Mouse (Mus musculus): ENCODE data around the gene Msh5.

The Msh5 gene

DNA sequence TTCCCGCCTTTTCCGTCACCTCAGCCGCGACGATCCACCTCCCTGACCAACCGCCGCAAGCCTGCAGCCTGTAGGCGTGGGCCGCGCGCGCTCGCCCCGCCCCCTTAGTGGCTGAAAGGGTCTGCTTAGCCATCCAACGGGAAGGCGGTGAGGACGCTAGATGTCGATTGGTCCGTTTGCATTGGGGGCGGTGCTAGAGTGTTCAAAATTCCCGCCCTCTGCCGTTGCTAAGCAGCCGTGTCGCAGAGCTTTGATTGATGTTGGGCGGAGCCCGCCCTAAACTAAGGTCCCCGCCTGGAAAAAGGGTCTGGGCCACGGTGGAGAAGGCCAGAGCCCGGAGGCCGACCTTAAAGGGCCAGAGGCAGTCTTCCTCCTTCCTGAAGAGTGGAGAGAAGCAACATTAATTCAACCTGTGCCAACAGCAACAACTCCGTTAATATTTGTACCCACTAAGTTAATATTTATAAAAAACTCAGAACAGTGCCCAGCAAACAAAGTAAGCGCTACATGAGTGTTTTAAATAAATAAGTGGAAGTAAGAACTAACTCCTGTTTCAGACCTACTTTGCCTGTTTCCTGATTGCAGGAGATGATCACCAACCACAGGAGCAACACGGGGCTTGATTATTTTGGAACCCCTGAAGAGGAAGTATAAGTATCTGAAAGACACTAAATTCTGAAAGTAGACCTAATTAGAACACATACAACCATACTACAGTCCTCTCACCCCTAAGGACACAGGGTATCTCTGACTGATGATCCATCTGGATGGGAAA is at the start of gene Msh5:
Gene Msh5, minus strand, starts transcription at position 65 of the 775 bp plus-strand sequence.
- in situ Hi-C loops (cut with MboI): no loop called here

DNA sequence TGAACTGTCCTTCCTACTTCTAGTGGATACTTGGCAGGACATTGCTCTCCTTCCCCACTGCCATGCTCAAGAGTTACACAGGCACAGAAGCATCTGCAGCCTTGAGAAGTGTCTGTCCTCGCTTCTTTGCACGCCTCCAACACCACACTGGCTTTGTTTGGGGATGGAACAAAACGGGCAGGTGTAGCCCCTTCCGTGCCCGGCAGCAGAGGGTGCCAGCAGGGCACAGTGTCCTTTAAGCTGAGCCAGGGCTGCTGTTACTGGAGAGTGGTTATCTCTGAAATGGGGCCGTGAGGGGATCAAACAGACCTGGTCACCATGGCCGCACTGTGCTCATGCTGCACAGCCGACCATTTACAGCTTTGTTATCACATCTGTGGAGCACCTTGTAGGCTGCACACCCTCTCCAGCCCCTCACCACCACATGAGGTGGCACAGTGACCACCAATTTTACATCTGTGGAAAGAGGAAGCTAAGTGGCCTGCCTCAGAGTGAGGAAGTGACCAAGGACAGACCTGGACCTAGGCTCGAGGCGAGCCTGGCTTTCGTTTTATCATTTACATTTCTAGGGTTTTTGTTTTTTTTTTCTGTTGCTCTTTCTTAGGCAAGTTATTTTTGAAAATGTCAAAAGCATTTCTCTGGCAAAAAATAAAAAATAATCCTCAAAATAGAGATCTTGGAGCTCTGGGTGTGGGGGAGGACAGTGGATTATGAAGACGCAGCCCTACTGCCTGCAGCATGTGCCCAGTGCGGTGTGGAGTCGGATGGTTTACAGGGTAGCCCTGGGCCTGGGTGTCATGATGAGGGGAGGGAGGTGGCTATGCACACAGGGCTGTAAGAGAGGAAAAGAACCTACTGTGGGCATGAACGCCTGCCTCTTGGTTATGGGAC is 48.2 kb upstream of the Msh5 start:
- in situ Hi-C loops (cut with MboI): no loop called here

DNA sequence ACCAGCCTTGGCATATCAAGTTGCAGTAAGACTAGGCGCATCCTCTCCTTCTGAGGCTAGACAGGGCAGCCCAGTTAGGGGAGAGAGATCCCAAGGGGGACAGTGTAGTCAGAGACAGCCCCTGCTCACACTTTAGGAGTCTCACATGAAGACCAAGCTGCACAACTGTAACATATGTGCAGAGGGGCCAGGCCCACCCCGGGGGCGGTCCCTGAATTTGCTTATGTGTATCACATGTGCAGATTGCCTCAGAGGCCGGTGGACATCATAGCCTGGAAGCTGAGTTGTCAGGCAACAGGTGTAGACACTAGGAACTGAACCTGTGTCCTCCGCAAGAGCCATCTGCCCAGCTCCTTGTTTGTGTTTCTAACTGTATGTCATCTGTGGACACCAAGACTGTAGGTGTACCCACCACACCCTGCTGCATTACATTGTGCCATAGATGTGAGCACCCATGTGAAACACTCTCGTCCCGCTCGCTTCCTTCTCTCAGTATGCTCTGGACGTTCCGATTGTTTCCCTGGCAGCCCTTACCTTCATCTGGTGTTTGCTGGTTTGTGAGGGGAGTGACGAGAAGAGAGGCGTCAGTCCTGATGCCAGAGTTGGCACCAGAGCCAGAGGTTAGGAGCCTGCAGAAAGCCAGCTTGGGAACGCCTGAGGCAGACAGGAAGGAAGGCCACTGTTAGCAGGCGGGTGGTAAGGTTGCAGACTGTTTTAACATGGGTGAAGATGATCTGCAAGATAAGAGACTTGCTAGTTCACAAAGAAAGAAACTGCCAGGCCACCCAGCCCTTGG is 46.1 kb upstream of the Msh5 start:
- in situ Hi-C loops (cut with MboI): no loop called here

DNA sequence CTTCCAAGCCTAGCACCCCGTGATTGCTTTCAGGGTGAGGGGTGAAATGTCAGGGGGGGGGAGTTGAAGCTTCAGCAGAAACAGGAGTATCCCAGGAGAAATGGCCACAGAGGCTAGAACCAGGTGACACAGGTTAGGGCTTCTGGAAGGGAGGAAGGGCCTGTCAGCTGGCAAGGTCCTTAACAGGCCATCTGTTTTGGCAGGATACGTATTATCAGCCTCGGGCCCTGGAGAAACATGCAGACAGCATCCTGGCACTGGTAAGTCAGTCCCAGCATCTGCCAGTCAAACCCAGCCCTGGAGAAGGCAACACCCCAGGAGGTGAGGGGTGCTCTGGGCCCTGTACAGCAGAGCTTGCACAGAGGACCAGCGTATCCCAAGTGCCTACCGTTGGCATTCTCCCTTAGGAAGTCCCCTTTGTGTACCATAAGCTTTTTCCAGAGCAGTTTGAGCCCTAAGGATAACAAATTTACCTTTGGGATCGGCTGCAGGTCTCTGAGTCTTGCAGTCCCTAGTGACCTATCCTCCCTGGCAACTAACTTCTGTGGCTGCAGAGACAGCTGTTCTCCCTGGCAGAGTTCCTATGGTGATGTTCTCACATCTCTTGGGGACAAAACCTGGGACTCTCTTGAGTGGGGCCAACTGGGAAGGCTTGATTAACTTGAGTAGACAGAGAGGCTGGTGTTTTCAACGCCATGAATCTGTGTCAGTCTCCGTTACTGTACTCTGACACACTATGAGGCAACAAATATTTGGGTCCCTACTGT is 43.8 kb upstream of the Msh5 start:
- in situ Hi-C loops (cut with MboI): no loop called here

DNA sequence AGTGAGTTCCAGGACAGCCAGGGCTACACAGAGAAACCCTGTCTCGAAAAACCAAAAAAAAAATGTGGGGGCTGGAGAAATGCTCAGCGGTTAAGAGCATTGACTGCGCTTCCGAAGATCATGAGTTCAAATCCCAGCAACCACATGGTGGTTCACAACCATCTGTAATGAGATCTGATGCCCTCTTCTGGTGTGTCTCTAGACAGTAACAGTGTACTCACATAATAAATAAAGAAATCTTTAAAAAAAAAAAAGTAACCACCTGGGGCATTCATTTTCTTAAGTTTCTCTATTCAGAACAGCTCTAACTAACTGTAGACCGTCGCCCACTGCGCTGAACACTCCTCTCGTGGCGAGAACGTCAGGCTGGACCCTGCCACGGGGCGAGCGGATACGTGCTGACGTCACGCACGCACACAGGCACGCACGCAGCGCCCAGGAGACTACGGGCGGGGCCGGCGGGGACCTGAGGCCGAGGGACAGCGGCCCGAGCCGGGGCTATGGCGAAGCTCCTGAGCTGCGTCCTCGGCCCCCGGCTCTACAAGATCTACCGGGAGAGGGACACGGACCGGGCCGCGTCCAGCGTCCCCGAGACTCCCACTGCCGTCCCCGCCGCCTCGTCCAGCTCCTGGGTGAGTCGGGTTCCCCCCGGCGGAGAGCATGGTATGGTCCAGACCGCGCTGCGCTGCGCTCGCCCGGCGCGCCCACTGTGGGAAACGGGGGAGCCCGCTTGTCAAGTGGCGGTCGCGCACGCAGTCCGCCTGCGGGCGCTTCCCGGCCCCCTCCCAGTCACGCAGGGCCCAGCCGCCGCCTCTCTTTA is 42.5 kb upstream of the Msh5 start, which contains the start of gene Abhd16a:
Gene Abhd16a, plus strand, starts transcription at position 439 of the 820 bp plus-strand sequence.
- in situ Hi-C loops (cut with MboI): no loop called here

DNA sequence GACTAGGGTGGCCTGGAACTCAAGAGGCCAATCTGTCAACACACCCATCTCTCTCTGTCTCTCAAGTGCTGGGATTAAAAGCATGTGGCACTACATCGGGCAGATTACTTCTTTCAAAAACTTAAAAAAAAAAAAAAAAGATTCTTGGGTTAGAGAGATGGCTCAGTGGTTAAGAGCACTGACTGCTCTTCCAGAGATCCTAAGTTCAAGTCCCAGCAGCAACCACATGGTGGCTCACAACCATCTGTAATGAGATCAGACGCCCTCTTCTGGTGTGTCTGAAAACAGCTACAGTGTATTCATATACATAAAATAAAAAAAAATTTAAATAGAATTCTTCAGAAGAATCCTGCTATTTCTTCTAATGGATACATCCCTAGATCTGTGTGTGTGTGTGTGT is 41.6 kb upstream of the Msh5 start:
- in situ Hi-C loops (cut with MboI): no loop called here

DNA sequence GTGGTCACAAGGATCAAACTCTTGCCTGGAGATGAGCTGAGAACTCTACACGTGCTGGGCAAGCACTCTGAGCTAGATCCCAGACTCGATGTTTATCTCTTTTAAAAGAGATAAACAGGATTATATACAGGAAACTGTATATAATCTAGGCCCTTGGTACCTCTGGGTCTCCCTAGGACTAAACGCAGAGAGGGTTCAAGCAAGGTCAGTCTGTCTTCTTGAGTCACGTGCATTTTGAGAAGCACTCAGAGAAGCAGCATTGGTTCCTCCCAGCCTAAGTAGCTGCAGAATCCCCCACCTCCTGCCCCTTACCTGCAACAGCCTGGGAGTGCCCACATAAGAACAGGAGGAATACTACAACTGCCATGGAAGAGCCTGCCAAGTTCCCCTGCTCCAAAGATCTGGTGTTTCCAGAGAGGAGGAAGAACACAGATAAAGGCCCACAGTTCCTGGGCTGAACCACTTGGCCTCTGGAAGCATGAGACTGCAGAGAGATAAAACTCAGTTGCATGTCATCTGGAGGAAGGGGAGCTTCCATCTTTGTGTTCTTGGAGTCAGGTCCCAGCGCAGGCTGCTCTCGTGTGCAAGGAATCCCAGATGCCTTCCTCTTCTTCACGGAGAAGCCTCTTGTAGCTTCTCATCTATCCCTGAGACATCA is 38.8 kb upstream of the Msh5 start, which contains the start of gene Ly6g6f:
Gene Ly6g6f, minus strand, starts transcription at position 403 of the 658 bp plus-strand sequence.
- in situ Hi-C loops (cut with MboI): no loop called here

DNA sequence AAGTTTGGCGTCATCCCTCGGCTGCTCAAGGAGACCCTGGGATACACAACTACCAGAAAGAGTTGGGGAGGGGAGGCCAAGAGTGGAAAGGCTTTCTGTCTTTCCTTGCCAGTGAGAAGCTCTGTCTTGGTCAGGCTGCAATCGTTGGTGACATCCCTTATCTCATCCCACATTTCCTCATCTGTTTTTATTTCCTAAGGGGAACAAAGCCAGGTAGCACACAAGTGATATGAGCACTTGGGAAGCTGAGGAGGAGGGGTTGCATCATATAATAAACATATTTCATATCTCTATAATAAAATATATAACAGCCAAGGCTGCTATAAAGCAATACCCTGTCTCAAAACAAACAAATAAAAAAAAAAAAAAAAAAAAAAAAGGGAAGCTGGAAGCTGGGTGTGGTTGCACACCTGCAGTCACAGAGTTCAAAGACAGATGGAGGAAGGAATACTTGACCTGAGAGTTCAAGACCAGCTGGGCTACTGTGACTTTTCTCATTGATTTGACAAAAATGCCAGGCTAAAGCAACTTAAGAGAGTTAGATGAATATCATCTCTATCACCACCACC is 37.5 kb upstream of the Msh5 start:
- in situ Hi-C loops (cut with MboI): no loop called here

DNA sequence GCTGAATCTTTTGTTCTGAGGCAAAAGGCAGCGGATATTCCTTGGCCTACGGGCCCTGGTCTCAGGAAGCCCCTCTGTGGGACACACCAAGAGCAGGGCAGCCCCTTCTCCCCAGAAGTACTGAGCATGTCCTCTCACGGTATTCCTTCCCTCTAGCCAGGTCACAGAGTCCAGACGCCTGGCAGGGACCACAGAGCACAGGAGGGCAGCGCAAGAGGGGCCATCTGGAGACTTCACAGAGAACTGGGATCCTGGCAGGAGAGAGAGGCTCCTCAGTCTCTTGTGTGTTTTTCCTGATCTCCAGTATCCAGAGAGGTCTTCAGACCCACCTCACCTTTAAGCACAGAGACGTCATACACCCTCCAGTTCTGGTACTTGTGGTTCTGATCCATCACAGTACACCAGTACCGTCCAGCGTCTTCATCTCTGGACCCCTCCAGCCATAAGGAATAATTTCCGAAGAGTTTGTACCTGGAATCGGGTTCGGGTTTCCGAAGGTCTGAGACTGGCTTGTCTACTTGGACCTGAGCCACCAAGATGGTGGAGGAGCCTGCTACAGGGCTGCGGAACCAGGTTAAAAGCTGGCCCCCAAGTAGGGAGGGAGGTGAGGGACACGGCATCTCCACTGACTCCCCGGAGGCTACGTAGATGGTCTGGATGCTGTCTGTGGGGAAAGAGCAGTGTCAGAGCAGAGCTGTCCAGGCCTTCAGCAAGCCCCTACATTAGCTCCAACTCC is 36.5 kb upstream of the Msh5 start:
- in situ Hi-C loops (cut with MboI): no loop called here

DNA sequence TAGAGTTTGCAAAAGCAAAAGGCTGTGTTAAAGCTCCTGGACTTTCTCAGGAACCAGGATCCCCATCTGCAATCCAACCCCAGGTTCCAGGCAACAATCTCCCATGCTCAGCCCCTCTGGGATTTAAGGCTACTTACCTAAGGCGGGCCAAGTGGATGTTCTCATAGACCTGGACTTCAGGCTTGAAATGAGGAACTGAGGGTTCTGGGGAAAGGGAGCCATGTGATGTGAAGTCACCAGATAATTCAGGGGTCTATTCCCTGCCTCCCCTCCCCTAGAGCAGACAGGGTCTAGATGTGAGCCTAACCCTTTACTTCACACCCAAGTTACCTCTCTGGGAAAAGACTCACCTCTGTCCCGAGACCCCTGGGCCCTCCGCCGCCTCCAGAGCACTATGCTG is 34.2 kb upstream of the Msh5 start:
- in situ Hi-C loops (cut with MboI): no loop called here

DNA sequence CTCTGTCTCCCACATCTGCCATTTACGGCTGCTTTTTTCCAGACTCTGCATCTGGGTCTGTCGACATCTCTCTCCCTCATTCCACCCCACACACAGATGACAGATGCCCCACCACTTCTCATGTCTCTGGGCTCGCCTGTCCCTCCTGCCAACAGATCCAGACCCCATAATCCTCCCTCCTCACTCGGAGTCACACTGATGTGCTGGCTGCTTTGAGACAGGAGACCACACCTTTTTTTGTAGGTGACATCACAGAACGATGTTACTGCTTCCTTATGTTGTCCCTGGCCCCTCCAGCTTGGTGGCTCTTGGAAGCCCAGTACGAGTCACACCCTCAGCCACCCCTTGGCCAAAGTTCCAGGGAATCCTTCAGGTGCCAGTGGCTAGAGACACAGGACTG is 33.7 kb upstream of the Msh5 start:
- in situ Hi-C loops (cut with MboI): no loop called here

DNA sequence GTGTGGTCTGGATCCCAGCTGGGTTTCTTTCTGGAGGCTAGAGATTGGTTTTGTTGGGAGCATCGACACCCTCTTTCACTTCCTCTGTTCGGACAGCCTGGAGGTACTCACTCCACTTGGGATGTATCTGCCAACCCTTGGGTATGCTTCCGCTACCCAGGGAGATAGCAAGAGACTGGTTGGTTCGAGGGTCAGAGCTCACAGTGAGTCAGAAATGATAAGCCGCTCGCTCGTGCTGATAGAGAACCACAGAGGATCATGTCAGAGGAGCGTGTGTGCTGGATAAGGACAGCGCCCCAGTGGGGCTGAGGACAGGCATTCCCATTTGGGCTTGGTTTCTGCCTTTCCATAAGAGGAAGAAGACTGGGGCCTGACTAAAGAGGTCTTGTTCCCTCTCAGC is 33.2 kb upstream of the Msh5 start:
- in situ Hi-C loops (cut with MboI): no loop called here

DNA sequence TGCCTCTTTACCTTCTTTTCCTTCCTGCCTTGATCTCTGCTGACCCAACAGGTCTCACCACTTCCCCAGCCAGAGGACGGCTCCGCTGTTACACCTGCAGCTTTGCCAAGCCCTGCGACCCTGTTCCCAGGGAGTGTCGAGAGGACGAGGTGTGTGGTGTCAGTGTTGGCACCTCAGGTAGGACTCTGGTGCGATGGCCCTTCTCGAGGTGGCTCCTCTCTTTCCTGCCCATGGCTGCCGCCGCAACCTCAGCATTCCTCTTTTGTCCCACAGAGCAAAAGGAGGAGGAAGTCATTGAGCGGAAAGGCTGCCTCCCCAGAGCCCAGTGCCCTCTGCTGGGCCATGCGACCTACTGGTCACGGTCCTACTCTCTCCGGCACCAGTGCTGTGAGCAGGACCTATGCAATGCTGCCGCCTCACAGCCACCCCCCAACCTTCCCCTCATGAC is 31.3 kb upstream of the Msh5 start, which contains the start of gene Ly6g6d:
Gene Ly6g6d, minus strand, starts transcription at position 280 of the 448 bp plus-strand sequence.
- in situ Hi-C loops (cut with MboI): no loop called here

DNA sequence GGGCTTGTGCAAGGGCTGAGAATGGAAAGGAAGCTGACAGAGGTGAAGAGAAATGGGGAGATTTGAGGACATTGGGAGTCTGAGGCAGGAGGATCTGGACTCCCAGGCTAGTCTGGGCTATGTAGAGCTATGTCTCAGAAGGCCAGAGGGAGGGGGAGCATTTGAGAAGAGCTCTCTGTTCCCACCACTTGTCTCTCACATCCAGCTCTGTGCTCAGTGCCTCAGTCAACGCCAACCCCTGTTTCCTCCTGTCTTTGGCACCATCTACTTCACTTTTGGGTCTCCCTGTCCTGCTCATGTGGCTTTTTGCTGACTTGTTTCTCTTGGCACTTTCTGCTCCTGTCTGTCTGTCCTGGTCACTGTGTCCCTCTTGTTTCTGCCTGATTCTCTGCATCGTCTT is 30.7 kb upstream of the Msh5 start:
- in situ Hi-C loops (cut with MboI): no loop called here

DNA sequence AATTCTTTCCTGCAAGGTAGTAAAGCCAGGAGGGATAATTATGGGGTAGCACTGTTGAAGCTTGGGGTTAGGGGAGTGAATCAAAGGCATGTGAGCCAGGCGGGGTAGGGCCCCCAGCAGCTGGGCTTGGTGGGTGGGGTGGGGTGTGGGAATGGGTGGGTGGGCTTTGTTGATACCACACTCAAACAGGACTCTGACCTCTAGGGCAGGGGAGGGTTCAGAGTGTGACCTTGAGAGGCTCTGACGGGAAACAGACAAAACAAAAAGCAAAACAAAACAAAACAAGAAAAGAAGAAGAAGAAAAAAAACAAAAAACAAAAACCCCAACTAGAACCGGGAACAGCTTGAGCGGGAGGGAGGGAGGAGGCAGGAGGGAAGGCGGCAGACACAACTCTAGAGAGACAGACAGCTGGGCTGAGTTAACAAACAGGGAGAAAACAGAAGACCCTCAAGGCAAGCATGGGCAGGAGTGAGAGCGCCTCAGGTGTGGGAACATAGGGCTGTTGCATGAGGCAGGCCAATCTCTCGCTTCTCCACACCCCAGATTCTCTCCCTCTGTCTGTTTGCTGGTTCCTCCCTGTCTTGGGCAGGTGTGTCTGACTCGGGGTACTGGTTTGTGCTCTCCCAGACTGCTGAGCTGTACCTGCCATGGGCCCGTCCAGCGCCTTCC is 30.1 kb upstream of the Msh5 start, which contains the start of gene Ly6g6e:
Gene Ly6g6e, plus strand, starts transcription at position 396 of the 670 bp plus-strand sequence.
- in situ Hi-C loops (cut with MboI): no loop called here

DNA sequence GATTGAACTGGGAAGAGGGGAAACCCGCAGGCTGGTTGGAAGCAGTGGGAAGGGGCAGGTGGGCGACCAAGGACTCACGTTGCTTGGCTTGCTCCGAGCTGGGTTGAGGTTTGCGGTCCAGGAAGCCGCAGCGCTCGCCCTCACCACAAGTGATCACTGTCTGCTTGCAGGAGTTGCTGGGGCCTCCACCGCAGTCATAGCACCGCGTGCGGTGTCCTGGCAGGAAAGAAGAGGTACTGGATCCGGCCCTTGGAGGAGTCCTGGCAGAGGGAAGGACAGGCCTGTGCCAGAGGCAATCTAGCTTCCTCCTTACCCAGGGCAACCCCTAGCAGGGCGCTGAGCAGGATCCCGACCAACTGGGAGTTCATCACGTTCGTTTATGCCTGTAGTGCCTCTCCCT is 27.6 kb upstream of the Msh5 start:
- in situ Hi-C loops (cut with MboI): no loop called here

DNA sequence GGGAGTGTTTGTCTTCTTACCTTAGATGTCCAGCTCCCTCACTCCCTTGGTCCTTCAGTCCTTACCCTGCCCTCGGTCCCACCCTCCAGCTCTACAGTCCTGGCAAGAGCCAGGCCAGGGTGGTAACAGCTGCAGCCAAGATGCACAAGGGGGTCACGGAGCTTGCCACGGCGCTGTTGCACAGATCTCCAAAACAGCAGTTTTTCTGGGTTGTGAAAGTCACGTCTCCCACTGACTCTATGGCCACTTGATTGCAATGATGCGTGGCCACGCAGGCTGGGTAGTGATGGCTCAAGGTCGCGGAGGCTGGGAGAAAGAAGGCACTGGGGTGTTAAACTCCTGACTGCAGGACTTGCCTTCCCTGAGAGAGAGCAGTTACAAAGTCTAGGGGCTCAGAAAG is 24.9 kb upstream of the Msh5 start:
- in situ Hi-C loops (cut with MboI): no loop called here

All from mature B cell (primary cell).